Mouse (Mus musculus) E14TG2a.4 (cell line): ENCODE data around the gene Rubcn.

Experiments
- CTCF ChIP-seq: conservative IDR thresholded peaks from 2 replicates; pipeline ENCODE4 v1.5.1; 2014; ENCODE audit warnings: low read length
- NANOG ChIP-seq: IDR thresholded peaks from 2 replicates; pipeline ENCODE4 v1.6.1; 2014; ENCODE audit warnings: borderline replicate concordance, low read length, mixed read lengths

GRCm38 (mm10) chr16:32815160-32815605 lies 62.4 kb downstream of the Rubcn start:
- no peak for TF ChIP-seq CTCF
- TF ChIP-seq NANOG: no peak
